Mouse (Mus musculus): ENCODE results near the gene Ran.

- TF ChIP-seq CTCF (IDR thresholded peaks at IDR 0.05; ENCODE audit: low read depth) (no peak), EP300 (IDR thresholded peaks at IDR 0.05; ENCODE audit: low read depth) (no peak)
Measured at GRCm38 (mm10) chr5:129037739-129038138, 17.9 kb downstream of the Ran start.

Data from liver, postnatal 0 days (tissue).